Mouse (Mus musculus): ENCODE measurements around the gene B4galnt2.

Gene B4galnt2

DNA sequence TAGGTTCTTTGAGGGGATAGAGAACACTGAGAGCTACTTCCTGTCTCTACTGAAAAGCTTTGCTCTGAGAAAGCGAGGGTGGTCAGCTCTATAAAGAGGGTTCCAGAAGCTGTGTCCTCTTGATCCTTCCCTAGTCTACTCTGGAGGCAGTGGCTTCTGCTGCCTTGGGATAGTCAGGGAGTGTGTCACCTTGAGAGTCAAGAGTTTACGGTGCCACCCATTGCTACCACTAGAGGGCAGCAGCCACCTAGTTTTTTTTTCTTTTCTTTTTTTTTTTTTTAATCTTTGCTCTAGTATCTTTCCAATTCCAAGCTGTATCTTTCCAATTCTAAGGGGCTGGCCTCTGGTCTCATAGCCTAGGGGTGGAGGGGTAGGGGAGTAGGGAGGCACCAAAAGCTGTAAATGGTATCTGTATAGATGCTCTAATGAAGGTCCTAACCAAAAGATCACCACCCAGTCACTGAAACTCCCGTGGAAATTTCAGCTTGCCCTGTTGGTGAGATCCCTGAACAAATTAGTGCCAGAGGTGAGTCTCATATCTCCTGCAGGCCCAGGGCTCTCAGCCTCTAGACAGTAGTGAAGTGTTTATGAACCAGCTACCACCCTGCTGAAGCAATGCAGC, 87.1 kb downstream of the B4galnt2 start:
- in situ Hi-C loops (cut with MboI; ENCODE audit: low sequenced_read_pairs): loop anchor here (5.0 kb wide), 1 partner anchor 35 kb away; no protein-coding TSS in a partner anchor

DNA sequence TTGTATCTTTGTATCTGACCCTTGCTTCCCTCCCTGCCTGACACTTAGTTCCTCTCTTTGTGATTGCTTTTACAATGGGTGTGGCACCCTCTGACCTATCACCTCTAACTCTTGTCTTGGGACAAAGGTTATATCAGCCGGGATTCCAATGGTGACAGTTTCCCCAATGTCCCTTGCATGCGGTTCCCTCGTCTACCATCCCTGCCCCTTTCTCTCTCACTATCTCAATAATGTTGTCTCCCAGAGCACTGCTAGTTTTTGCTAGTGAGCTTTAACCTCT, 87.6 kb downstream of the B4galnt2 start:
- in situ Hi-C loops (cut with MboI; ENCODE audit: low sequenced_read_pairs): loop anchor here (5.0 kb wide), 1 partner anchor 35 kb away; no protein-coding TSS in a partner anchor

GRCm38 (mm10) chr11:95826317-95827167, 88.1 kb downstream of the B4galnt2 start:
- in situ Hi-C loops (cut with MboI; ENCODE audit: low sequenced_read_pairs): loop anchor here (5.0 kb wide), 1 partner anchor 36 kb away; no protein-coding TSS in a partner anchor

GRCm38 (mm10) chr11:95825625-95826024, 89.1 kb downstream of the B4galnt2 start:
- in situ Hi-C loops (cut with MboI; ENCODE audit: low sequenced_read_pairs): loop anchor here (5.0 kb wide), 1 partner anchor 37 kb away; no protein-coding TSS in a partner anchor

GRCm38 (mm10) chr11:95824877-95825243, 89.8 kb downstream of the B4galnt2 start:
- in situ Hi-C loops (cut with MboI; ENCODE audit: low sequenced_read_pairs): loop anchor here (5.0 kb wide), 1 partner anchor 37 kb away; no protein-coding TSS in a partner anchor

- in situ Hi-C loops (cut with MboI; ENCODE audit: low sequenced_read_pairs): no loop called here
Observed at GRCm38 (mm10) chr11:95824071-95824876, 90.4 kb downstream of the B4galnt2 start, which contains the start of gene Phospho1. Gene Phospho1, plus strand, starts transcription at chr11:95824499.

- in situ Hi-C loops (cut with MboI; ENCODE audit: low sequenced_read_pairs): no loop called here
Observed at GRCm38 (mm10) chr11:95822437-95822836, 92.3 kb downstream of the B4galnt2 start.

- in situ Hi-C loops (cut with MboI; ENCODE audit: low sequenced_read_pairs): no loop called here
Observed at GRCm38 (mm10) chr11:95821511-95821910, 93.2 kb downstream of the B4galnt2 start.

DNA sequence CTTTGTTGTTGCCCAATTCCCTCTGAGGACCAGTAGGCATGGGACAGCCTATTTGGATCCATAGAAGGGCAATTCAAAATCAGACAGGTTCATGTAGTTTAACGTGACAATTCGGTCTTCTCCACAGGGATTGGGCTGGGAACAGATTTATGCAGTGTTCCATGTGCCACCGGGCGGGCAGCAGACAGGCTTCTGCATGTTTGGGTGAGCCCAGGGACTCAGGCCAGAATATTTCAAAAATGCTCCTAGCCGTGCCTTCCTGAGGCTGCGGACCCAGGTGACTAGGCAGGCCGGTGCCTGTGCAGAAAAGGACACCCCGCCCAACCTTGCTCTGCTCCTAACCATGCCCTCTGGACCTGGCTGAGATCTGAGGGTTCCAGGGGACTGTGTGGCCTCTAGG, 95.6 kb downstream of the B4galnt2 start:
- in situ Hi-C loops (cut with MboI; ENCODE audit: low sequenced_read_pairs): no loop called here

Data from CH12F3 (cell line).